Mouse (Mus musculus) urinary bladder, postnatal 4 days (tissue): ENCODE results near the gene Scrn3.

ENCODE experiments used
- DNase-seq, 2 experiments: peaks; one replicate each; pipeline ENCODE4 v3.0.0; 2021 to 2022; ENCODE audit warnings: low spot score in 2 of 2

The Scrn3 gene

GRCm38 (mm10) chr2:73385641-73386355 lies 73.4 kb downstream of the Scrn3 start:
- no peak for DNase-seq

GRCm38 (mm10) chr2:73386356-73387046 lies 74.1 kb downstream of the Scrn3 start, which contains the start of gene Gpr155:
Gpr155 (minus strand) TSS chr2:73386572.
- DNase-seq = peak; percentile 99
